Mouse (Mus musculus) urinary bladder, postnatal 10 days (tissue): Measurements from ENCODE around the gene Plod2.

Experiments
- DNase-seq: peaks from one replicate; pipeline ENCODE4 v3.0.0; 2022; ENCODE audit warnings: low spot score

Gene Plod2

GRCm38 (mm10) chr9:92555006-92555958 lies 13.3 kb downstream of the Plod2 start:
- DNase-seq = no peak

GRCm38 (mm10) chr9:92559750-92560149 lies 17.7 kb downstream of the Plod2 start:
- DNase-seq = no peak

- no peak for DNase-seq
Observed at GRCm38 (mm10) chr9:92560840-92561547, 19.0 kb downstream of the Plod2 start.

- DNase-seq = no peak
Observed at GRCm38 (mm10) chr9:92562416-92562815, 20.4 kb downstream of the Plod2 start.

DNA sequence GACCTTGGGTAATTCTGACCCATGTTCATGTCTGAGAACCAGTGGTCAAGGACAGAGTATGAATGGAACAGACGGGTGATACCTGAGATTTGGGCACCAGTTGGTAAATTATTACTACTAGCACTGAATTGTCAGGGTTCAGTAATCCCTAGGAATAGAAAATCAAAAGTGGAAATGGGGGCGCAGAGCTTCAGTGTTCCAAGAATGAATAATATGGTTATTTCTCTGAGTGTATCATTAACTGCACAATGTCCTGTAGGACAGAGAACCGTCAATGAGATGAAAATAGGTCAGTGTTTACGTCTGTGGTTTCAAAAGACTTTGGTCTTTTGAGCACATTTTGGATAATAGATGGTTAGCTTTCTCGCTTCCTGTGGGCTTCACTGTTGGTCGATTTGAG lies 21.3 kb downstream of the Plod2 start:
- DNase-seq = no peak

DNA sequence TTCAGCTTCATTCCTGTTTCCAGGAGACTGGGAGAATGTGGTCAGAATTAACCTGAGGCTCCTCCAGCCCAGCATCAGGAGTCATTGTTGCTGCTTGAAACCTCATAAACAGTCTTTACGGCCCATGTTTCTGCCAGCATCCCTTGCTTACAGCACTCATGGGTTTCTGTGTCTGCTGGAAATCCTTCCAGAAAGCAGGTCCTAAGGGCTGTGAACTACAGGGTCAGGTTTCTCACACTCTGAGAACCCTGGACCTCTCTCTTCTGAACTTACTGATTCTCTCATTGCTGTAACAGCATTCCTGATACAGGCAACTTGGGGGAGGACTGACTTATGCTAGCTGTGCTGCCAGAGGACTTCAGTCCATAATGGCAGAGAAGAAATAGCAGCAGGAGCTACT lies 22.4 kb downstream of the Plod2 start:
- no peak for DNase-seq

- no peak for DNase-seq
Observed at GRCm38 (mm10) chr9:92566234-92566633, 24.2 kb downstream of the Plod2 start.

DNA sequence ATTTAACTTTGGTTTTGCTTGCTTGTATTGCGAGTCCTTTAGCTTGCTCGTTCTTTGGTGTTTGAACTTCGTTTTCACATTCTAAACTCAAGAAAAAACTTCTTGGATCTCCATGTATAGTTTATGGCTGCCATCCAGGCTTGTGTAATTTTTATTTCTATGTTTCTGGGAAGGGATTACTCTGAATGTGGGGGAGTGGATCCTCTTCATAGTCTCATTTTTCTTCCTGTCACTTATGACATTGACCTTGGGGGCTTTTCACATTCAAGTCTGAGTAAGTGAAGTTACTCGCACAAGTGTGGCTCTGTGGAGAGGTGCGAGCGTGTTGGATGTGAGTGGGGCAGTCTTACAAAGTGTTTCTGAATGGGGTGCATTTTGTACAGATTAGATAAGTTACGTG lies 25.5 kb downstream of the Plod2 start:
- DNase-seq = no peak

GRCm38 (mm10) chr9:92568798-92569197 lies 26.8 kb downstream of the Plod2 start:
- no peak for DNase-seq

DNA sequence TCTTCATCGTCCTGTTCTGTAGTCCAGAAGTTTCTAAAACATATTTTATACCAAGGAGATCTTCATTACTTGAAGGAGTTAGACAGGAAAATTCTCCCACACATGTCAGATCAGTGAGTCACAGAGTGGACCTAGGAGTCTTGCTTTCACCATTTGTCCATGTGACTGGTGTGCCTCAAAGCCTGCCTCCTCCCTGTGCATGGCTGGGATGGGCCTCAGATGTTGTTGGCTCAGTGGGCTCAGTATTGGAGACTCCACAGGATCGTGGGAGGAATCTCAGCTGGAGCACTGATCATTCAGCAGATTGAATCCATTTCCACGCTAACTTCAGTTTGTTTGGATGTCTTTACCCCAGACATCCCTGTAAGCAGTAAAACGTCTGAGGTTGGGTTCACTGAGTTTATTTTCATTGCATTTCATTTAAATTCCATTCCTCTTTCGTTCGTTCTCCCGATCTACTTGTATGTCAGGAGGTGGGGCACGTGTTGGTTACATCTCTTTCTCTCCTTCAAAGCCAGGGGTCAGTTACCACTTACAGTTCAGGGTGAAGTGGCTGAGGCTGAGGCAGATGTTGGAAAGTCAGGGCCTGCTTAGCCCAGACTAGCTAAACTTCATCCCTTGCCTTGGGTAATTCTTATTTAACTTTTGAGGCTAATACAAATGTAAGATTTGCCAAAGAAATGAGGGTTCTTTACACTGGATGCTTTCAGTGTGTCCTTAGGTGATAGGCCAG lies 30.5 kb downstream of the Plod2 start:
- no peak for DNase-seq

GRCm38 (mm10) chr9:92583876-92584275 lies 41.9 kb downstream of the Plod2 start:
- DNase-seq = no peak

DNA sequence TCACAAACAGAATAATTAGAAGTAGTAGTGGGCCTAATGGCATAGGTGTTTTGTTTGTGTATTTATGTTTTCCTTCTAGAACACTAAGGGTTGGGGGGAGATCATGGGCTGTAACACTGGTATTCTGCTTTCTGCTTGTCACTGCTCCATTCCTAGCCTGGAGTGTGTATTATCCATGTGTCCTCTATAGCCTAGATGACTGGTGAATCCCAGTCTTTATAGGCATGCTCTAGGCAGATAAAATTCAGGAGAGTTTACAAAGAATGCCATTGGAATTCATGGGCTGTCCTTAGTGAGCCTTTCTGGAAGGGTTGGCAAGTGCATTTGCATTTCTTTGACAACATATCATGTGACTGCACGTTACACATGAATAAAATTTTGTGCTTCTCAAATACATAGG lies 44.0 kb downstream of the Plod2 start:
- no peak for DNase-seq

DNA sequence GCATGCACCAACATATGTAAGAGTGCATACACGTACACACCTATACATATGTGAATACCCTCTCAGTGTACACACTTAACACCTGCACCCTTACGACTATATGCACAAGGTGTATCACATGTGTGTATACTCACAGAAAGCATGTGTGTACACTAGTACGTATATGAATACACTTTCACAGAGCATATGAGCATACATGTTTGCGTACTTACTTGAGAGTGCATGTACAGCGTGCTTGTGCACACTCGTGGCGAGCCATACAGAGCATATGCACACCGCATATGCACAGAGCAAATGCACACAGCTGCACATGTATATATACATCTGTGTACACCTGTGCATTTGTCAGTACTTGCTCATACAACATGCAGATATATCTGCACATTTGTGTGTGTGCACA lies 45.4 kb downstream of the Plod2 start:
- DNase-seq = no peak

GRCm38 (mm10) chr9:92588226-92588625 lies 46.2 kb downstream of the Plod2 start:
- DNase-seq = no peak

- DNase-seq = no peak
Observed at GRCm38 (mm10) chr9:92589021-92589420, 47.0 kb downstream of the Plod2 start.

DNA sequence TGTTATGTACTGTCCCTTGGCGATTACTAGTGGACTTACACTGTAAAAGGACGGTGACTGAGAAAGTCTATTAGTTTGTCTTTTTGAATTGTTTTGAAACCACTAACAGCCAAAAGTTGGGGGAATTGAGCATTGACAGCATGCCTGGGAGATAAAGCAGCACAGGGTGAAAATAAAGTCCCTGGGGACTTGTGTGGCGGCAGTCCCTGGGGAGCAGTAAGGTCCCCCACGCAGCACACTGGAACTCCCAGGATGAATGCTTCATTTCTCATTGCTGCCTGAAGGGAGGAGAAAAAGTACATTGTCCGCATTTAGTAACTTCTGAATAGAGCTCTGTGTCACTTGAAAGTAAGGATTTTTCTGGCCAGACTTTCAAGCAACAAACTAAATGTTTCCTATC lies 49.5 kb downstream of the Plod2 start:
- no peak for DNase-seq

DNA sequence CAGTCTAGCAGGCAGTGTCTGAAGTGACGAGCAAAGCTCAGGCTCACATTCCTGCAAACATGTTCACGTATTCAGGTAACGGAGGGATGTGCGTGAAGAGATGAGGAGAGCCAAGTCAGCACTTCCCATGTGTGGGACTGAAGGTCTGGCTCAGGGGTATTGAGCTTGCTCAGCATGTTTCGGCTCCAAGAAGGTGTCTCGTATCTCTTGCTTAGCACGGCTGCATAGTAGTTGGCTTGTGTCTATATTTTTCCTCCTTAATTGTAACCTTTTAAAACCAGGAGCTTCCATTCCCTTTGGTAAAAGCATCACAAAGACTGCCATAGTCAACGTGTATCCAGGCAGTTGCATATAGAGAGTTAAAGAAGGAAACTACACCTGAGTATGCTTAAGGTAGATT lies 50.7 kb downstream of the Plod2 start:
- DNase-seq = no peak

- no peak for DNase-seq
Observed at GRCm38 (mm10) chr9:92594491-92594890, 52.5 kb downstream of the Plod2 start.

GRCm38 (mm10) chr9:92595296-92595695 lies 53.3 kb downstream of the Plod2 start:
- DNase-seq = no peak

GRCm38 (mm10) chr9:92596916-92597547 lies 55.0 kb downstream of the Plod2 start:
- no peak for DNase-seq

DNA sequence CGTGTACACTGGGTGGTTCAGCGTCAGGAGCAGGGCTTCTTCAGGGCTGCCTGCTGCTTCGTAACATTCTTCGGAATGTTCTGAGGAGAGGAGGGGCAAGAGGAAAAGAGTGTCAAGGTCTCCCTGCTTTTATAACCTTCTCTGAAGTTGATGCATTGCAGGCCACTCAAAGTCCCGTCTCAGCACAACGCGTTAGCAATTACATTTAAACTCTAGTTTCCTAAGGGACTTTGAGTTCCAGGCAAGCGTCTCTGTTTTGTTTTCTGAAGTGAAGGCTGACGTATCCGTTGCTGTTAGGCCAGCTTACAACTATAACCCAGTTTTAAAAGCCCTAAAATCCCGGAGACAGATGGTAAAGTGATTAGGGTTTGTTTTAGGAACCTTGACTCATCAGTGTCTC lies 55.8 kb downstream of the Plod2 start:
- no peak for DNase-seq

DNA sequence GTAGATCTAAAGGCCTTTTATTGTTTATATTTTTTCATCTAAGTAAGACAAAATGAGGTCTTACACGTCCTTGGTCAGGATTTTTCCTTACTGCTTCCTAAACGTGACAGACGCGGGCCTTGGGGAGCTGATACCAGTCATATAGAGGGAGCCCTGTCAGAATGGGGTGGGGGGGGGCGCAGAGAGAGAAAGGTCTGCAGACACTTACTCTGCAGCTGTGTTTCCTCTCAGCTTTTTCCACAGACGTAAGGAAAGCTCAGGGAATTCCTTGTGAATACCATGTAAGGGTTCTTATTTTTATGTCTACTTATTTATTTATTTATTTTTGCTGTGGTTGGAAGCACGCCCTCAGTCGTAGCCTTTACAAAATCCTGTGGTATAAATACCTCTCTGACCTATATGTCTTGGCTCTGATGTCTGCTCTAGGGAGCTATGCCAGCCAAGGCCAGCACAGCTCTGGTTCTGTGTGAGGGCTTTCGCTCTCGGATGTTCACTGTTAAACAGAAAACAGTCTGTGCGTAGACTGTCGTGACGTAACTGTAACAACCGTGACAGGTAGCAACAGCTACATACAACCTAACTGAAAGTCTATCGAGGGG lies 58.0 kb downstream of the Plod2 start:
- DNase-seq = no peak
